Mouse (Mus musculus): ENCODE measurements around the gene Gck.

DNA sequence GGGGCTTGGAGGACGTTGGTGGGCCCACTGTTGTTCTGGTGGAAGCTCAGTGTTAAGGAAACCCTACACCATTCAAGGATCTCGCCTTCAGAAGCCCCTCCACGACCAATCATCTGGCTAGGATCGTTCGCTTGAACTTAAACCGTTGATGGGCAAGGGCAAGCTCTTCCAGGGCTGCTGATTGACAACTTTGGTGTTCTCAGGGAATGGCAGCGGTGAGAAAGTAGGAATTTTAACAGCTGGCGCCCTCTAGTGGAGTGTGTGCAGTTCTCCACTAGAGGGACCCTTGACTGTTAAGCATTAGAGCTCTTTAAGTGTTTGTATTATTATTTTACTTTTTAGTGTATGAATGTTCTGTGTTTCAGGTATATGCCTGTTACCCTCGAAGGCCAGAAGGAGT lies 63.7 kb downstream of the Gck start:
- TF ChIP-seq CTCF (IDR thresholded peaks at IDR 0.05; ENCODE audit: borderline replicate concordance, extremely low read depth, insufficient read depth, insufficient read length) = peak; percentile 81
- no peak for TF ChIP-seq POLR2A (IDR thresholded peaks at IDR 0.05; ENCODE audit: borderline replicate concordance, extremely low read depth, insufficient read depth, insufficient read length, poor library complexity, severe bottlenecking)

All from brain, embryonic 14.5 days (tissue).